Mouse (Mus musculus) neutrophil, adult 65 days (primary cell): ENCODE measurements around the gene Dnah5. TPM values are rescaled to one million over a fixed set of nuclear protein-coding genes. Genes with fewer than 3 reads are reported as not detected.

Experiments used
- total RNA-seq: library from RNA; stranded (reverse); gene quantifications from 2 replicates; pipeline ENCODE4 v1.2.4, GENCODE M21; 2023

Dnah5 gene
- not detected in 2 replicates for total RNA-seq

GRCm38 (mm10) chr15:28203111-28204075 is at the start of gene Dnah5:
Gene Dnah5 (plus strand): TSS chr15:28203752.

Other genes with a start within 250 kb of the Dnah5 start
- 18.9 and 38.6 TPM in 2 replicates for gene Trio, start 177.9 kb upstream of the Dnah5 start, total RNA-seq